Mouse (Mus musculus): ENCODE measurements at regions not wholly inside any gene's neighbourhood (a gene's known extent, or its start where the extent isn't known, plus 50 kb on each side); places are given as distances from the start of the nearest gene placed in this dataset.

DNA sequence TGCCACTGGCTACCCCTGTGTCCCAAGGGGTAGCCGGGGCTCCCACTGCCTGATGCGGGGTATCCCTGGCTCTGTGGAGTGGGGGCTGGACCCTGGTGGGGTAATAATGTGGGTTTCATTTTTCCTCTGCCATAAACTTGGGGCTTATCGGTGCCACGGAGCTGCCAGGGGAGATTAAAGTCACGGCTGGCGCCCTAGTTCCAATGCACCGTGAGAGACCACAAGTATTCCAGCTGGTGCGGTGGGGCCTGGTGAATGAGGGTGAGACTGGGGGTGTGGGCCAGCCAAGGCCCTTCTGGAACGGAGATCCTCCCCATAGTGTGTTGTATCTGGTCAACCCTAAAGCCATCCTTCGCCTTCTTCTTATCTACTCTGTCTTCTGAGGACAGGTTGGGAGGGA lies 153.3 kb downstream of the Pja1 start:
- H3K27ac ChIP-seq, result no peak overlapping the region
- intact Hi-C loops (cut with DNase I), result no loop called here
- TF ChIP-seq CTCF (IDR thresholded peaks at IDR 0.05), result no peak

DNA sequence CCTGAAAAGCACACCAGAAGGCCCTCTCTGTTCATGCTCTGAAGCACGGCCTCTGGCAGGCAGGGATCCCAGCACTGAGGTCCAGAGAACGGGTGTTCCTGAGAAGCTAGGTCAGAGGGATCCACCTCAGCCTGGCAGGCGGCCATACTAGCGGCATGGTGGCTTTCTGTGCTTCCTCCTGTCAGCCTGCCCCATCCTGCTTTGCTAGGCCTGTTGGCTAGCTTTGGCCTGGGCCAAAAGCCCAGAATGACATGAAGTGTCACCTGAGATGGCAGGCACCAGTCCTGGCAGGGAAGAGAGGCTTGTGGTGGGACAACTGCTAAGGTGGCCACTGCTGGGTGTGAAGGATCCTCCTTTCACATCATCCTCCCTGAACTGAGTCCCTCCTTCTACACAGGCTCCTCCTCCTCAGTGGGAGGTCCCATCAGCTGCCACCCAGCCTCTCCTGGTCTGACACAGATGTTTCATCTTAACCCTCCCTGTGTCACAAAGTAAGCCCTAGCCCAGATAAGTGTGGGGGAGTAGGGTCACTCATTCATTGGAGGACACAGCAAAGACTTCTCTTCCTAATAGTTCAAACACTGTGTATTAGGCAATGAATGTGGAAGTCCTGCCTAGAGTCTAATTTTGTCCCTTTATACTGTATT lies 154.5 kb downstream of the Pja1 start:
- no peak for DNase-seq (ENCODE audit: extremely low spot score in 1 of 2, low spot score in 2 of 2)
- intact Hi-C loops (cut with DNase I), result no loop called here
- H3K4me3 ChIP-seq, result no peak overlapping the region
- TF ChIP-seq CTCF (IDR thresholded peaks at IDR 0.05), result no peak
- H3K27ac ChIP-seq, result no peak overlapping the region

More for the DNA sequence above, 153.3 kb downstream of the Pja1 start:
- no peak for DNase-seq (ENCODE audit: extremely low spot score in 1 of 2, low spot score in 2 of 2)
- H3K4me3 ChIP-seq, result no peak overlapping the region

DNA sequence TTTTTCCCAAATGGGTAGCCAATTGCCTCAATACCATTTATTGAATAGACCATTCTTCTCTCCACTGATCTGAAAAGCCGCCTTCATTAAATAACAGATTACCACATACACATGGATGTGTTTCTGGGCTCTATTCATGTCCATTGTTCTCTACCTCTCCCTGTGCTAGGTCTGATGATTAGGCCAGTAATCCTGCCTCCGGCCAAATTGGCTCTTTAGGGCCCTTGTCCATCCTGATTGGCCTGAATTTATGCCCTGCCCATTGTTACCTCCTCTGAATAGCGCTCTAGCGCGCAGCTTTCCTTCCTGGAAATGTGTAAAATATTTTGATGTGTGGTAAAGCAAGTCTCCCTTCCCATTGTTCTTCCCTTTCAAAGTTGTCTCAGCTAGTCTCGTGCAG lies 163.2 kb downstream of the Efnb1 start:
- intact Hi-C loops (cut with DNase I), result no loop called here
- no peak for DNase-seq (ENCODE audit: extremely low spot score in 1 of 2, low spot score in 2 of 2)
- no peak for TF ChIP-seq CTCF (IDR thresholded peaks at IDR 0.05)
- Histone ChIP-seq H3K4me3 (no peak overlapping the region), H3K27ac (no peak overlapping the region)

DNA sequence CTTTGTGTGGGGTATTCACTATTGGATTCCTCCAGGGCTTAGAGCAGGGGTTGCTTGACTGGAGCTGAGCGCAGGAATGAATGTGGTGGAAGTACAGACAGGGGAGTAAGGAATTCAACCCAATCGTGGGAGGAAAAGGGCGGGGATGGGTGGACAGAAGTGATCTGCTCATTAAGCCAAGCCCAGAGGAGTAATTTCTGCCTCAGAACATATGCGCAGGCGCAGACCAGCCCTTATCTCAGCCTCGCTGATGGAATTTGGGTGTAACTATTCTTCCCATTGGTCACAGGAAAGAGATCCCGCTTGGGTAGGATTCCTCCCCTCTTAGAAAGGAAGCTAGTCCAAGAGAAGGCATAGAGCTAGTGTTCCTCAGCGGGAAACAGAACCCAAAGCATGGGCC lies 158.8 kb downstream of the Efnb1 start:
- intact Hi-C loops (cut with DNase I), result no loop called here
- no peak for TF ChIP-seq CTCF (IDR thresholded peaks at IDR 0.05)
- no peak for DNase-seq (ENCODE audit: extremely low spot score in 1 of 2, low spot score in 2 of 2)
- Histone ChIP-seq H3K27ac (no peak overlapping the region), H3K4me3 (no peak overlapping the region)

DNA sequence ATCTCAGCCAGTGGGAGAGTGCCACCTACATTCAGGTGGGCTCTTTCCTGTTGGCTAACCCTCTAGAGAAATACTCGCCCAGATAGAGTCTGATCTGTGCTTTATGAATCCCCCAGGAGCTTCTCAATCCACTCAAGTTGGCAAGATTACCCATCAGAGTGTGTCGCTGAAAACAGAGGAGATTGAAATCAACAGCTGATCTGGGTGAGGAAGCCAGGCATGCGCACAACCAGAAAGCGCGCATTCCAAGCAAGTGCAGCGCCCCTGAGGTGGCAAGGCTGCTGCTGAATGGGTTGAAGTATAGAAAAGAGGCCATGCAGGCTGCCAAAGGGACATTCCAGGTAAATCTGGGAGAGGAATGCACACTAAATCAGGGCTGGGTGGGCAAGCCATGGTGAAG lies 158.0 kb downstream of the Efnb1 start:
- DNase-seq (ENCODE audit: extremely low spot score in 1 of 2, low spot score in 2 of 2), result no peak
- intact Hi-C loops (cut with DNase I), result no loop called here
- TF ChIP-seq CTCF (IDR thresholded peaks at IDR 0.05), result no peak

DNA sequence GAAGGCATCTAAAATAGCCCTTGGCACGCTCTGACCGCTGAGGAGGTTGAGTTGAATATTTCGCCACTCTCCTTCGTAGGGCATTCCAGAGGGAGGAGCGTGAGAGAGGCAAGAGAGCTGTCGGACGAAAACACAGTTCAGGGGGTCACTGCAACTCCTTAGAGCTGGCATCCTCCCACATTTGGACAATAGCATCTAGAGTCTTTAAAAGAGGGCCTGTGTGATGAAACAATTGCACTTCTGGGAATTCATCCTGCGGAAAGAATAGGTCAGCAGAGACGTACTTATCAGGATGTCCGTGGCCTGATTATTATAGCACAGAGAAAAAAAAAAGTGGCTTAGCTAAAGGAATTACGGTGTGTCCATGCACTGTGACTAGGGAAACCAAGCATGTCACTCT lies 156.8 kb downstream of the Efnb1 start:
- intact Hi-C loops (cut with DNase I), result no loop called here
- TF ChIP-seq CTCF (IDR thresholded peaks at IDR 0.05), result no peak
- Histone ChIP-seq H3K4me3 (no peak overlapping the region), H3K27ac (no peak overlapping the region)
- no peak for DNase-seq (ENCODE audit: extremely low spot score in 1 of 2, low spot score in 2 of 2)

More for the DNA sequence above, 158.0 kb downstream of the Efnb1 start:
- Histone ChIP-seq H3K4me3 (no peak overlapping the region), H3K27ac (no peak overlapping the region)

DNA sequence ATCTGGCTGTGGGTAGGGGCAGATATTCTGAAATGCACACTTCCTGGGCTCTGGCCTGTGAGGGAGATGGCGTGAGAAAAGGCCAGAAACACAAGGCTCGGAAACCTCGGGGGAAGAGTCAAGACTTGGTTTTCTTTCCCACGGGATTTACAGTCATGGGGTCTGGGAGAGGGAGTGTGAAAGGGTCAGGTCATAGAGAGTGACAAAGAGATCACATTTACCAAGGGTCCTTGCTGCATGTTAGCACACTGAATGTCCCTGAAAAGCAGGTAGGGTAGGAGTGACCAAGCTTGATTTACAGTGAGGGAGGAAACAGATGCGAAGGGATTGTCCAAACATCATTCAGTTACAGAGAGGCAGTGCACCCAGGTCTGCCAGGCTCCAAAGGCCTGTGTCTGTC lies 156.0 kb downstream of the Efnb1 start:
- no peak for TF ChIP-seq CTCF (IDR thresholded peaks at IDR 0.05)
- Histone ChIP-seq H3K27ac (no peak overlapping the region), H3K4me3 (no peak overlapping the region)
- intact Hi-C loops (cut with DNase I), result no loop called here
- DNase-seq (ENCODE audit: extremely low spot score in 1 of 2, low spot score in 2 of 2), result no peak

DNA sequence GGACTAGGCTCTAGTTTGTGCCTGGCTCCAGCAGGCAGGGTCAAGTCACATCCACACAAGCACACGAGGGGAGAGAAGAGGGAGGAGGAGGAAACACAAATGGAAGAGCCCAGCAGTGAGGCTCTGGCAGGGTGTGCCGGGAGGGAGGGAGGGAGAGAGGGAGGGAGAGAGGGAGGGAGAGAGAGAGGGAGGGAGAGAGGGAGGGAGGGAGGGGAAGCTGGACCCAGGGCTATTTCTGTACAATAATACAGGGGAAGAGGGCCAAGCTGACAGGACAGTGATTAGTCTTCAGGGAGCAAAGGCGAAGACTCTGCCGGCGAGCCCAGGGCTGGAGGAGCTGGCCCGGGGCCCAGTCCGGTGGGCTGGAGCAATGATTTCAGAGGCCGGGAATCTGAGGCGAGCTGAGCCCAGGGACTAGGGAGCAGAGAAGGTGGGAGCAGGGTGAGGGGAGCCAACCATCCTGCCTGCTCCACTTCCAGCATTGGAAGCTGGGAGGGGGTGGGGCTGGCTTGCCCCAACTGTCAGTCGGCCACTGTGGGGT lies 155.6 kb downstream of the Efnb1 start:
- H3K27ac ChIP-seq, result no peak overlapping the region
- TF ChIP-seq CTCF (IDR thresholded peaks at IDR 0.05), result no peak
- no peak overlapping the region for H3K4me3 ChIP-seq
- intact Hi-C loops (cut with DNase I), result no loop called here
- no peak for DNase-seq (ENCODE audit: extremely low spot score in 1 of 2, low spot score in 2 of 2)

DNA sequence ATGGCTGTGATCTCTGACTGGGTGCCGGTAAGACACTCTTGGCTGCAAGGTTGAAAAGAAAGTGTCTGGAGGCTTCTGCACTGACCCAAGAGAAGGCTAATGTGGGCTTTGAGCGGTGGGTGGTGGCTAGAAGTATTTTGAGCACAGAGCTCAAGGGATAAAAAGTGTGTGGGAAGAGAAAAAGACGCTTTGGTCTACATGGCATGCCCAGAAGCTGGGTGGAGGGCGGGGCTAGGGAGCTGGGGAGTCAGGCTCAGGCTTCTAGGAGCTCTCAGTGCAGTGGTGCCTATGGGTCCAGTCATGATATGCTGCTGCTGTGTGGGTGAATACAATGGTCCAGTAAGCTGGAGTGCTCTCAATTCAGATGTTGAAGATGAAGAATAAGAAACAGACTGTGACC lies 152.1 kb downstream of the Efnb1 start:
- no peak overlapping the region for H3K27ac ChIP-seq
- no peak for TF ChIP-seq CTCF (IDR thresholded peaks at IDR 0.05)
- no peak overlapping the region for H3K4me3 ChIP-seq
- DNase-seq (ENCODE audit: extremely low spot score in 1 of 2, low spot score in 2 of 2), result peak in 1 of 2 experiments; percentile 24
- intact Hi-C loops (cut with DNase I), result loop anchor here (2.0 to 5.0 kb wide), 2 partner anchors 74 to 147 kb away; no protein-coding TSS in a partner anchor

DNA sequence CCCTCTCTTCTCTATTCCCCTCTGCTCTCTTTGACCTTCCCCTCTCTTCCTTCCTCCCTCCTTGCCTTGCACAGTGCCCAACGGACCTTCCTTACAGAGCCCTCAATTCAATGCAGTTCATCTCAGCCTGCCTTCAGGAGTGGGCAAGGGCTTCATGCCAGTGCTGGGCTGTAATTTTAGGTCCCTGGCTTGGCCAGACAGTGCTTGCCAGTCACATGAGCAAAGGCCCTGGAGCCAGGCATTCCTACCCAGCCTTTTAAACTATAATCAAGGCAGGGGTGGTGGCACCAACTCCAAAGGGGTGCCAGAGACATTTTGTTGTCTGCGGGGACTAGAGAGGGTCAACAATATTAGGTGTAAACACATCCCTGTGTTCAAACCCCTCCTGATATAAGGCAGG lies 150.9 kb downstream of the Efnb1 start:
- no peak overlapping the region for H3K27ac ChIP-seq
- H3K4me3 ChIP-seq, result no peak overlapping the region
- intact Hi-C loops (cut with DNase I), result loop anchor here (2.0 to 5.0 kb wide), 2 partner anchors 75 to 146 kb away; no protein-coding TSS in a partner anchor
- no peak for DNase-seq (ENCODE audit: extremely low spot score in 1 of 2, low spot score in 2 of 2)
- TF ChIP-seq CTCF (IDR thresholded peaks at IDR 0.05), result no peak

DNA sequence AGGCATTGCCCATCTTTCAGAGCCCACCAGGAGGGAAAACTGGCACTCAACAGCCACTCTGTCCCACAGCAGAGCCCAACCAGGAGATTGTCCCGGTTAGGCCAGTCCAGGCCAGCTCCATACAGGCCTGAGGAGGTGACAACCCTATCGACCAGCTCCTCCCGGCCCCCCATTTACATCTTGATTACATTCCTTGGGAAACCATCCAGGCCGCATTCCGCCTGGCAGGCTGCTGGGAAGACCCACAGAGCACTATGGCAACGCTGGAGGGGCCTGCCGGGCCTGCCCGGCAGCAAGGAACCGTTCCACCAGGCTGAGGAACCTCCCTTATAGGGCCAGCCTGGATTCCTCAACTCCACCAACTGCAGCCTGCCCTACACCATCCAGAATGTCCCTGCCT lies 149.7 kb downstream of the Efnb1 start:
- intact Hi-C loops (cut with DNase I), result loop anchor here (2.0 to 5.0 kb wide), 2 partner anchors 77 to 145 kb away; no protein-coding TSS in a partner anchor

DNA sequence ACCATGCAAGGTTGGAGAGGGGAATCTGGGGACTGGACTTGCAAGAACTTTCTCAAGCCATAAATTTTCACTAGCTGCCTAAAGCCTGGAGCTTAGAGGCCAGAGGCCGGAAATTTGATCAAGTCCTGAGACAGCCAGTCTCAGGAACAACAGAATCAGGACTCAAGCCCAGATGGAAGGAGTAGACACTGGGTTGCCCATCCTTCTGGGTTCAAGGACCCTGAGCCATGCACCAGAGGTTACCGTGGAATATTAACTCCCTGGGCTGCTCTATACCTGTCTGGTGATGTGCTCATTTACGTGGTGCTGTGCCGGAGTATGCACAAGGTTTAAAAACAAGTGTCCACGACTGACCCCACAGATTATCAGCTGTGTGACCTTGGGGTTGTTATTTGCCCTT lies 145.1 kb downstream of the Efnb1 start:
- Histone ChIP-seq H3K27ac (no peak overlapping the region), H3K4me3 (no peak overlapping the region)
- TF ChIP-seq CTCF (IDR thresholded peaks at IDR 0.05), result no peak
- DNase-seq (ENCODE audit: extremely low spot score in 1 of 2, low spot score in 2 of 2), result no peak
- intact Hi-C loops (cut with DNase I), result no loop called here

More for the DNA sequence above, 149.7 kb downstream of the Efnb1 start:
- no peak overlapping the region for H3K27ac ChIP-seq
- no peak for DNase-seq (ENCODE audit: extremely low spot score in 1 of 2, low spot score in 2 of 2)
- no peak for TF ChIP-seq CTCF (IDR thresholded peaks at IDR 0.05)
- H3K4me3 ChIP-seq, result no peak overlapping the region

DNA sequence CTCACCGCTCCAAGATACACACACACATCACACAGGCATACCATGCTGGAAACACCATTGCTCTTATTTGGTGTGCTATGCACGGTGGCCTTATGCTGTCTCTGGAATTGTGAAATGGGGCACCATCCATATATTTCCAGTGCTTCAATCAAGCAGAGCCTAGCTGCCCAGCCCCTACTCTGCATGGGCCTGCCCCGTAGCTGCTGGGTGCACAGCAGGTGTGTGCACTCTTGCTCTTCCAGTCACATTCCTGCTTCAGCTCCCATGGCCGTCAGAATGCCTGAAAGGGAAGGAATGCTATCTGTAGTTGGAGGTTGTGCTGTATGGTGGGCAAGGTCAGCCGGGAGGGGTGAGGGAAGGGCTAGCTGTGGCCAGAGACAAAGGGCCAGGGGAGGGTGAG lies 144.6 kb downstream of the Efnb1 start:
- intact Hi-C loops (cut with DNase I), result no loop called here
- no peak for DNase-seq (ENCODE audit: extremely low spot score in 1 of 2, low spot score in 2 of 2)
- Histone ChIP-seq H3K4me3 (no peak overlapping the region), H3K27ac (no peak overlapping the region)
- no peak for TF ChIP-seq CTCF (IDR thresholded peaks at IDR 0.05)

Measured in left cerebral cortex, adult 2 months (tissue).